Mouse (Mus musculus) limb, embryonic 14.5 days (tissue): ENCODE data around the gene Scd4. TPM values are rescaled to one million over a fixed set of nuclear protein-coding genes. Genes with fewer than 3 reads are reported as not detected.
A peak's percentile ranks its signal among the peaks of the same experiment; 100 is the strongest.

ENCODE experiments used
- ATAC-seq: fragments of 200-750 bp; cut with Nextera tagmentation; 2 replicates; pipeline ENCODE4 v1.8.0; 2017; ENCODE audit warnings: low read depth, moderate number of reproducible peaks, moderate TSS enrichment; ENCODE audit not compliant: low FRiP score
- DNase-seq: peaks from one replicate; pipeline ENCODE4 v3.0.0-alpha.2; 2015; ENCODE audit warnings: low spot score
- H3K27ac ChIP-seq: fragments of 300-500 bp; sonication (generic); replicated peaks from 2 replicates; pipeline ENCODE4 v1.5.1; 2014; ENCODE audit warnings: low read depth, mild to moderate bottlenecking, low read length, moderate library complexity, mixed read lengths
- H3K27me3 ChIP-seq: fragments of 300-500 bp; sonication (generic); 2 replicates; pipeline ENCODE4 v1.6.1; 2014; ENCODE audit warnings: low read length, mixed read lengths; ENCODE audit not compliant: control insufficient read depth, insufficient read depth
- H3K36me3 ChIP-seq: fragments of 300-500 bp; sonication (generic); 2 replicates; pipeline ENCODE4 v1.6.1; 2014; ENCODE audit warnings: mild to moderate bottlenecking, low read length, moderate library complexity, mixed read lengths; ENCODE audit not compliant: control insufficient read depth, insufficient read depth
- H3K4me1 ChIP-seq: fragments of 300-500 bp; sonication (generic); 2 replicates; pipeline ENCODE4 v1.6.1; 2014; ENCODE audit warnings: antibody characterized with exemption, low read length, mixed read lengths; ENCODE audit not compliant: control insufficient read depth, insufficient read depth
- H3K4me2 ChIP-seq: fragments of 300-500 bp; sonication (generic); replicated peaks from 2 replicates; pipeline ENCODE4 v1.6.1; 2014; ENCODE audit warnings: low read depth, mild to moderate bottlenecking, low read length, moderate library complexity; ENCODE audit not compliant: severe bottlenecking
- H3K4me3 ChIP-seq: fragments of 300-500 bp; sonication (generic); replicated peaks from 2 replicates; pipeline ENCODE4 v1.5.1; 2014; ENCODE audit warnings: low read length
- H3K9ac ChIP-seq: fragments of 300-500 bp; sonication (generic); 2 replicates; pipeline ENCODE4 v1.6.1; 2014; ENCODE audit warnings: mild to moderate bottlenecking, low read depth, low read length, moderate library complexity; ENCODE audit not compliant: severe bottlenecking
- H3K9me3 ChIP-seq: fragments of 300-500 bp; sonication (generic); 2 replicates; pipeline ENCODE4 v1.6.1; 2016; ENCODE audit warnings: low read length; ENCODE audit not compliant: control insufficient read depth
- POLR2A ChIP-seq: fragments of 200-500 bp; IDR thresholded peaks from 2 replicates; pipeline ENCODE4 v1.8.0; 2012; ENCODE audit warnings: inconsistent platforms, mild to moderate bottlenecking, moderate library complexity, borderline replicate concordance; ENCODE audit not compliant: insufficient read depth, insufficient read length; ENCODE audit errors: extremely low read depth
- WGBS: fragments of 180-500 bp; shearing (Covaris S2); extraction: QIAGEN DNeasy Blood & Tissue Kit; methylation state at CpG from one replicate; pipeline ENCODE4 v1.1.7; 2014; 5-methylcytosine and 5-hydroxymethylcytosine counted together
- polyA plus RNA-seq, 2 experiments: library from polyadenylated mRNA; depleted of rRNA in 1 of 2; stranded (reverse) in 1 of 2; unstranded in 1 of 2; fragments of >200 nt; fragmentation: Nextera tagmentation in 1 of 2; extraction: Ambion mirVana in 1 of 2; gene quantifications; 2 replicates each; pipeline versions ENCODE4 v1.2.1 to v1.2.3; 2012 to 2014

The Scd4 gene
- 0.76 and 0.80 TPM in 2 replicates for polyA plus RNA-seq (2012; rRNA removed)
- 0.12 and 0.35 TPM in 2 replicates for polyA plus RNA-seq (2014; fragmentation: Nextera tagmentation; extraction: Ambion mirVana)

GRCm38 (mm10) chr19:44332833-44333623 lies at the start of gene Scd4:
Gene Scd4 (plus strand): TSS chr19:44333092.
- Histone ChIP-seq H3K9me3 (no peaks in the 10 kb centered on the region), H3K9ac (no peak within 1 kb of the TSS), H3K36me3 (no peaks in the 10 kb centered on the region), H3K27me3 (no peaks in the 10 kb centered on the region), H3K4me1 (no peaks in the 10 kb centered on the region), H3K4me2 (no peak within 1 kb of the TSS), H3K27ac (no peak within 1 kb of the TSS), H3K4me3 (no peak within 1 kb of the TSS)
- no peak for TF ChIP-seq POLR2A
- 85% methylated on average over 10 of the region's 10 CpGs for WGBS
- no peak for ATAC-seq
- no peak for DNase-seq

GRCm38 (mm10) chr19:44283157-44284024 lies 49.5 kb upstream of the Scd4 start:
- Histone ChIP-seq H3K4me1 (peaks cover 40% of the 10 kb centered on the region), H3K9me3 (no peaks in the 10 kb centered on the region), H3K4me3 (peak overlapping the region; percentile 39), H3K36me3 (no peaks in the 10 kb centered on the region), H3K9ac (peak overlapping the region; percentile 26; the same call in 1 of the 2 replicates), H3K27ac (peak overlapping the region; percentile 93), H3K27me3 (no peaks in the 10 kb centered on the region), H3K4me2 (peak overlapping the region; percentile 76)
- ATAC-seq (no peak), DNase-seq (no peak)
- no peak for TF ChIP-seq POLR2A
- WGBS: 25% methylated on average over 15 of the region's 15 CpGs

- H3K4me2 ChIP-seq: peak overlapping the region; percentile 76
- no peaks in the 10 kb centered on the region for H3K9me3 ChIP-seq
- peak; percentile 81; the same call in 1 of the 2 replicates for TF ChIP-seq POLR2A
- H3K4me1 ChIP-seq: peaks cover 40% of the 10 kb centered on the region
- peak overlapping the region; percentile 39 for H3K4me3 ChIP-seq
- peak; percentile 98 for DNase-seq
- 1% methylated on average over 35 of the region's 38 CpGs for WGBS
- peak; percentile 99 for ATAC-seq
- H3K27me3 ChIP-seq: no peaks in the 10 kb centered on the region
- H3K36me3 ChIP-seq: no peaks in the 10 kb centered on the region
- H3K27ac ChIP-seq: peak overlapping the region; percentile 93
- H3K9ac ChIP-seq: peak overlapping the region; percentile 37
Observed at GRCm38 (mm10) chr19:44284025-44284695, 48.7 kb upstream of the Scd4 start.

- Histone ChIP-seq H3K27me3 (no peaks in the 10 kb centered on the region), H3K4me1 (peaks cover 42% of the 10 kb centered on the region), H3K4me3 (peak overlapping the region; percentile 39), H3K9me3 (no peaks in the 10 kb centered on the region), H3K9ac (peak overlapping the region; percentile 37), H3K27ac (peak overlapping the region; percentile 93), H3K36me3 (no peaks in the 10 kb centered on the region), H3K4me2 (peak overlapping the region; percentile 76)
- ATAC-seq (peak; percentile 10), DNase-seq (peak; percentile 42)
- WGBS: 3% methylated on average over 11 of the region's 11 CpGs
- TF ChIP-seq POLR2A: 0 out of 2 replicates have a peak, but pooled peaks have one; percentile 0
Observed at GRCm38 (mm10) chr19:44284723-44285122, 48.2 kb upstream of the Scd4 start.
